Mouse (Mus musculus): ENCODE results near the gene Cyp17a1.

The Cyp17a1 gene

GRCm38 (mm10) chr19:46641420-46642085 is 31.4 kb downstream of the Cyp17a1 start:
- peak; percentile 85 for DNase-seq

- no peak for DNase-seq
Observed at GRCm38 (mm10) chr19:46640780-46641179, 32.2 kb downstream of the Cyp17a1 start.

- DNase-seq: no peak
Observed at GRCm38 (mm10) chr19:46639496-46639895, 33.5 kb downstream of the Cyp17a1 start.

- DNase-seq: no peak
Observed at GRCm38 (mm10) chr19:46639053-46639452, 33.9 kb downstream of the Cyp17a1 start.

- no peak for DNase-seq
Observed at GRCm38 (mm10) chr19:46637598-46637997, 35.4 kb downstream of the Cyp17a1 start.

- DNase-seq: no peak
Observed at GRCm38 (mm10) chr19:46635766-46636165, 37.2 kb downstream of the Cyp17a1 start.

GRCm38 (mm10) chr19:46631637-46632036 is 41.3 kb downstream of the Cyp17a1 start:
- no peak for DNase-seq

GRCm38 (mm10) chr19:46629807-46630206 is 43.2 kb downstream of the Cyp17a1 start:
- DNase-seq: no peak

GRCm38 (mm10) chr19:46628403-46628802 is 44.6 kb downstream of the Cyp17a1 start:
- DNase-seq: no peak

GRCm38 (mm10) chr19:46625519-46625918 is 47.5 kb downstream of the Cyp17a1 start:
- DNase-seq: no peak

GRCm38 (mm10) chr19:46625015-46625414 is 48.0 kb downstream of the Cyp17a1 start:
- no peak for DNase-seq

- DNase-seq: no peak
Observed at GRCm38 (mm10) chr19:46623790-46624772, 48.9 kb downstream of the Cyp17a1 start.

- DNase-seq: no peak
Observed at GRCm38 (mm10) chr19:46623194-46623667, 49.7 kb downstream of the Cyp17a1 start.

GRCm38 (mm10) chr19:46622659-46623193 is 50.2 kb downstream of the Cyp17a1 start:
- DNase-seq: no peak

- DNase-seq: no peak
Observed at GRCm38 (mm10) chr19:46621236-46622183, 51.5 kb downstream of the Cyp17a1 start.

- no peak for DNase-seq
Observed at GRCm38 (mm10) chr19:46620016-46620808, 52.8 kb downstream of the Cyp17a1 start.

- no peak for DNase-seq
Observed at GRCm38 (mm10) chr19:46619518-46619917, 53.5 kb downstream of the Cyp17a1 start.

- no peak for DNase-seq
Observed at GRCm38 (mm10) chr19:46619001-46619400, 54.0 kb downstream of the Cyp17a1 start.

GRCm38 (mm10) chr19:46618322-46618721 is 54.6 kb downstream of the Cyp17a1 start:
- no peak for DNase-seq

GRCm38 (mm10) chr19:46617361-46617760 is 55.6 kb downstream of the Cyp17a1 start:
- DNase-seq: no peak
